Mouse (Mus musculus): ENCODE results near the gene Doxl2. TPM values are rescaled to one million over a fixed set of nuclear protein-coding genes. Genes with fewer than 3 reads are reported as not detected.
"Not testable (repeated sequence)": the region's sequence is repeated elsewhere in the genome, so short reads cannot be mapped to it uniquely, and the experiment has no call there.

Doxl2 gene
- polyA plus RNA-seq (2012; rRNA removed) = 0.05 TPM in 1 of 2 replicates, not detected in the other

- DNase-seq (ENCODE audit: low read depth) = no peak
These were observed at the start of gene Doxl2 for GRCm38 (mm10) chr6:48974663-48975062. Gene Doxl2 (plus strand): TSS chr6:48974963.

- no peak for DNase-seq (ENCODE audit: low read depth)
These were observed 45.2 kb upstream of the Doxl2 start, which contains the start of gene 1600015I10Rik for GRCm38 (mm10) chr6:48929595-48929994. Gene 1600015I10Rik (plus strand): TSS chr6:48929895.

- DNase-seq (ENCODE audit: low read depth) = no peak
These were observed 25.2 kb upstream of the Doxl2 start for GRCm38 (mm10) chr6:48949596-48949995.

- DNase-seq (ENCODE audit: low read depth) = no peak
These were observed 24.1 kb upstream of the Doxl2 start for GRCm38 (mm10) chr6:48950676-48951075.

- DNase-seq (ENCODE audit: low read depth) = no peak
These were observed 23.1 kb upstream of the Doxl2 start for GRCm38 (mm10) chr6:48951630-48952029.

- no peak for DNase-seq (ENCODE audit: low read depth)
These were observed 21.5 kb upstream of the Doxl2 start for GRCm38 (mm10) chr6:48953220-48953619.

GRCm38 (mm10) chr6:48954211-48954610 is 20.6 kb upstream of the Doxl2 start:
- no peak for DNase-seq (ENCODE audit: low read depth)

GRCm38 (mm10) chr6:48954946-48955345 is 19.8 kb upstream of the Doxl2 start:
- DNase-seq (ENCODE audit: low read depth) = no peak

GRCm38 (mm10) chr6:48956785-48957184 is 18.0 kb upstream of the Doxl2 start:
- DNase-seq (ENCODE audit: low read depth) = no peak

- no peak for DNase-seq (ENCODE audit: low read depth)
These were observed 16.7 kb upstream of the Doxl2 start for GRCm38 (mm10) chr6:48958053-48958452.

- DNase-seq (ENCODE audit: low read depth) = not testable (repeated sequence)
These were observed 15.6 kb upstream of the Doxl2 start for GRCm38 (mm10) chr6:48959151-48959550.

GRCm38 (mm10) chr6:48966696-48967095 is 8.1 kb upstream of the Doxl2 start:
- not testable (repeated sequence) for DNase-seq (ENCODE audit: low read depth)

GRCm38 (mm10) chr6:48967868-48968267 is 6.9 kb upstream of the Doxl2 start:
- DNase-seq (ENCODE audit: low read depth) = no peak

- DNase-seq (ENCODE audit: low read depth) = no peak
These were observed 4.9 kb downstream of the Doxl2 start for GRCm38 (mm10) chr6:48979616-48980015.

- no peak for DNase-seq (ENCODE audit: low read depth)
These were observed 7.5 kb downstream of the Doxl2 start for GRCm38 (mm10) chr6:48982305-48982704.

GRCm38 (mm10) chr6:48986444-48986990 is 11.8 kb downstream of the Doxl2 start, which contains the start of gene Svs1:
Gene Svs1 (plus strand): TSS chr6:48986861.
- no peak for DNase-seq (ENCODE audit: low read depth)

- DNase-seq (ENCODE audit: low read depth) = no peak
These were observed 15.2 kb downstream of the Doxl2 start for GRCm38 (mm10) chr6:48989971-48990370.

GRCm38 (mm10) chr6:48991991-48992390 is 17.2 kb downstream of the Doxl2 start:
- no peak for DNase-seq (ENCODE audit: low read depth)

GRCm38 (mm10) chr6:48998186-48998585 is 23.4 kb downstream of the Doxl2 start:
- no peak for DNase-seq (ENCODE audit: low read depth)

GRCm38 (mm10) chr6:48998796-48999195 is 24.0 kb downstream of the Doxl2 start:
- no peak for DNase-seq (ENCODE audit: low read depth)

- no peak for DNase-seq (ENCODE audit: low read depth)
These were observed 28.6 kb downstream of the Doxl2 start for GRCm38 (mm10) chr6:49003381-49003780.

GRCm38 (mm10) chr6:49007981-49008380 is 33.2 kb downstream of the Doxl2 start:
- no peak for DNase-seq (ENCODE audit: low read depth)

GRCm38 (mm10) chr6:49008420-49009160 is 33.8 kb downstream of the Doxl2 start:
- no peak for DNase-seq (ENCODE audit: low read depth)
